Mouse (Mus musculus): Measurements from ENCODE around the gene Krtap15. TPM values are rescaled to one million over a fixed set of nuclear protein-coding genes. Genes with fewer than 3 reads are reported as not detected.

Krtap15 gene
- polyA plus RNA-seq, 1 experiment from 2014 or later, result not detected

DNA sequence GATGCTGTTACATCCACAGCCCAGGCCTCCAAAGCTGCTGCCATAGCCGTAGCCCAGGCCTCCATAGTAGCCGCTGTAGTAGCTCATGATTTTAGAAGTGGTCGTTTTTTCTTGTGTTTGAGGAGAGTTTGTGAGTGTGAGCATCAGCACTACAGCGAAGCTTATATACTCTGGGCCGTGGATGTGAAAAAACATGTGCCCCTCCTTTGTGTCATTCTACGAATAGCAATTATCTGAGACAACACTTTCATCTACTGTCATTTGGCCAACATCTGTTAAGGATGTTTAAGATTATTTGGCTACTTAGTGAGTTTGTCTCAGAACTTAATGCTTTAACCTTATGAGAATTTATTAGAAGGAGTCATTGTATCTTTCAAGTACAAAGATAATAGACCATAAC lies 49.3 kb downstream of the Krtap15 start, which contains the start of gene Krtap19-1:
TSS of gene Krtap19-1 (minus strand) at position 101 of the 400 bp plus-strand sequence.
- Histone ChIP-seq H3K36me3 (no peaks in the 10 kb centered on the region), H3K4me2 (no peak within 1 kb of the TSS), H3K4me1 (no peaks in the 10 kb centered on the region), H3K27me3 (no peaks in the 10 kb centered on the region), H3K4me3 (replicated peaks) (no peak within 1 kb of the TSS), H3K9ac (no peak within 1 kb of the TSS), H3K9me3 (replicated peaks) (no peaks in the 10 kb centered on the region), H3K27ac (no peak within 1 kb of the TSS)
- no peak for ATAC-seq (replicated peaks; ENCODE audit: low FRiP score)
- WGBS, result 90% methylated on average over 6 of the region's 6 CpGs

- Histone ChIP-seq H3K27me3 (no peaks in the 10 kb centered on the region), H3K4me2 (no peak within 1 kb of the TSS), H3K9me3 (replicated peaks) (no peaks in the 10 kb centered on the region), H3K4me3 (replicated peaks) (no peak within 1 kb of the TSS), H3K9ac (no peak within 1 kb of the TSS), H3K27ac (no peak within 1 kb of the TSS), H3K36me3 (no peaks in the 10 kb centered on the region), H3K4me1 (no peaks in the 10 kb centered on the region)
- WGBS, result 94% methylated on average over 3 of the region's 3 CpGs
- no peak for ATAC-seq (replicated peaks; ENCODE audit: low FRiP score)
Observed at GRCm38 (mm10) chr16:88874169-88874568, 54.2 kb downstream of the Krtap15 start, which contains the start of gene Krtap19-2. Gene Krtap19-2 (minus strand): TSS chr16:88874269.

- Histone ChIP-seq H3K9me3 (replicated peaks) (no peaks in the 10 kb centered on the region), H3K4me2 (no peak within 1 kb of the TSS), H3K9ac (no peak within 1 kb of the TSS), H3K27ac (no peak within 1 kb of the TSS), H3K4me1 (no peaks in the 10 kb centered on the region), H3K27me3 (no peaks in the 10 kb centered on the region), H3K4me3 (replicated peaks) (no peak within 1 kb of the TSS), H3K36me3 (no peaks in the 10 kb centered on the region)
- 80% methylated on average over 2 of the region's 2 CpGs for WGBS
- no peak for ATAC-seq (replicated peaks; ENCODE audit: low FRiP score)
Observed at GRCm38 (mm10) chr16:88877938-88878337, 57.9 kb downstream of the Krtap15 start, which contains the start of gene Krtap19-3. Gene Krtap19-3 (minus strand): TSS chr16:88878038.

Other genes with a start within 250 kb of the Krtap15 start
- gene Krtap24-1, start 207.9 kb upstream of the Krtap15 start, polyA plus RNA-seq (2015; fragmentation: Nextera tagmentation; extraction: Ambion mirVana), result not detected in 2 replicates
- not detected in 2 replicates for gene 2310079G19Rik, start 192.5 kb upstream of the Krtap15 start, polyA plus RNA-seq (2015; fragmentation: Nextera tagmentation; extraction: Ambion mirVana)
- gene Krtap26-1, start 172.4 kb upstream of the Krtap15 start, polyA plus RNA-seq (2015; fragmentation: Nextera tagmentation; extraction: Ambion mirVana), result not detected in 2 replicates
- gene Krtap27-1, start 148.5 kb upstream of the Krtap15 start, polyA plus RNA-seq (2015; fragmentation: Nextera tagmentation; extraction: Ambion mirVana), result not detected in 2 replicates
- gene 2310061N02Rik, start 112.3 kb upstream of the Krtap15 start, polyA plus RNA-seq (2015; fragmentation: Nextera tagmentation; extraction: Ambion mirVana), result not detected in 2 replicates
- not detected in 2 replicates for gene Krtap13-1, start 91.4 kb upstream of the Krtap15 start, polyA plus RNA-seq (2015; fragmentation: Nextera tagmentation; extraction: Ambion mirVana)
- gene Krtap13, start 68.6 kb upstream of the Krtap15 start, polyA plus RNA-seq (2015; fragmentation: Nextera tagmentation; extraction: Ambion mirVana), result 0.19 TPM in 1 of 2 replicates, not detected in the other
- 0.30 TPM in 1 of 2 replicates, not detected in the other for gene 2310034C09Rik, start 61.4 kb upstream of the Krtap15 start, polyA plus RNA-seq (2015; fragmentation: Nextera tagmentation; extraction: Ambion mirVana)
- gene 2310057N15Rik, start 46.0 kb upstream of the Krtap15 start, polyA plus RNA-seq (2015; fragmentation: Nextera tagmentation; extraction: Ambion mirVana), result not detected in 2 replicates
- gene Gm5965, start 42.3 kb upstream of the Krtap15 start, polyA plus RNA-seq (2015; fragmentation: Nextera tagmentation; extraction: Ambion mirVana), result not detected in 2 replicates
- gene Gm20741, start 8.0 kb upstream of the Krtap15 start, polyA plus RNA-seq (2015; fragmentation: Nextera tagmentation; extraction: Ambion mirVana), result not detected in 2 replicates
- gene Krtap14, start 5.9 kb downstream of the Krtap15 start, polyA plus RNA-seq (2015; fragmentation: Nextera tagmentation; extraction: Ambion mirVana), result not detected in 2 replicates
- gene Krtap19-1, start 49.2 kb downstream of the Krtap15 start, polyA plus RNA-seq (2015; fragmentation: Nextera tagmentation; extraction: Ambion mirVana), result not detected in 2 replicates
- gene Krtap19-2, start 54.1 kb downstream of the Krtap15 start, polyA plus RNA-seq (2015; fragmentation: Nextera tagmentation; extraction: Ambion mirVana), result not detected in 2 replicates
- gene Krtap19-3, start 57.8 kb downstream of the Krtap15 start, polyA plus RNA-seq (2015; fragmentation: Nextera tagmentation; extraction: Ambion mirVana), result not detected in 2 replicates
- gene Krtap19-4, start 64.9 kb downstream of the Krtap15 start, polyA plus RNA-seq (2015; fragmentation: Nextera tagmentation; extraction: Ambion mirVana), result not detected in 2 replicates
- not detected in 2 replicates for gene Krtap19-5, start 76.2 kb downstream of the Krtap15 start, polyA plus RNA-seq (2015; fragmentation: Nextera tagmentation; extraction: Ambion mirVana)
- not detected in 2 replicates for gene Krtap19-9b, start 112.0 kb downstream of the Krtap15 start, polyA plus RNA-seq (2015; fragmentation: Nextera tagmentation; extraction: Ambion mirVana)
- gene Krtap16-3, start 142.7 kb downstream of the Krtap15 start, polyA plus RNA-seq (2015; fragmentation: Nextera tagmentation; extraction: Ambion mirVana), result not detected in 2 replicates
- gene Krtap22-2, start 190.5 kb downstream of the Krtap15 start, polyA plus RNA-seq (2015; fragmentation: Nextera tagmentation; extraction: Ambion mirVana), result not detected in 2 replicates
- gene Gm10229, start 195.1 kb downstream of the Krtap15 start, polyA plus RNA-seq (2015; fragmentation: Nextera tagmentation; extraction: Ambion mirVana), result not detected in 2 replicates
- not detected in 2 replicates for gene Krtap6-1, start 211.5 kb downstream of the Krtap15 start, polyA plus RNA-seq (2015; fragmentation: Nextera tagmentation; extraction: Ambion mirVana)
- gene Gm10228, start 221.3 kb downstream of the Krtap15 start, polyA plus RNA-seq (2015; fragmentation: Nextera tagmentation; extraction: Ambion mirVana), result not detected in 2 replicates
- gene Krtap6-5, start 227.7 kb downstream of the Krtap15 start, polyA plus RNA-seq (2015; fragmentation: Nextera tagmentation; extraction: Ambion mirVana), result not detected in 2 replicates
- gene 1110025L11Rik, start 243.8 kb downstream of the Krtap15 start, polyA plus RNA-seq (2015; fragmentation: Nextera tagmentation; extraction: Ambion mirVana), result not detected in 2 replicates